Mouse (Mus musculus) forebrain, embryonic 15.5 days (tissue): Measurements from ENCODE around the gene Slc4a4. TPM values are rescaled to one million over a fixed set of nuclear protein-coding genes. Genes with fewer than 3 reads are reported as not detected.

Experiments used
- polyA plus RNA-seq: library from polyadenylated mRNA; unstranded; fragments of >200 nt; fragmentation: Nextera tagmentation; extraction: Ambion mirVana; gene quantifications from 2 replicates; pipeline ENCODE4 v1.2.1, GENCODE M21; 2015

The Slc4a4 gene
- polyA plus RNA-seq, 1 experiment from 2014 or later = 4.1 TPM

Other genes starting within 250 kb of the Slc4a4 start
- gene Grsf1, start 210.6 kb upstream of the Slc4a4 start, polyA plus RNA-seq = 67.9 and 72.3 TPM in 2 replicates
- gene Mob1b, start 166.0 kb upstream of the Slc4a4 start, polyA plus RNA-seq = 10.5 and 13.4 TPM in 2 replicates
- gene Dck, start 121.8 kb upstream of the Slc4a4 start, polyA plus RNA-seq = 88.4 and 89.8 TPM in 2 replicates